Mouse (Mus musculus) liver, embryonic 16.5 days (tissue): ENCODE data around the gene Agbl4. TPM values are rescaled to one million over a fixed set of nuclear protein-coding genes. Genes with fewer than 3 reads are reported as not detected.

Experiments
- ATAC-seq: fragments of 200-750 bp; cut with Nextera tagmentation; 2 replicates; pipeline ENCODE4 v1.8.0; 2017; ENCODE audit warnings: low read depth, mild to moderate bottlenecking, moderate number of reproducible peaks, moderate library complexity
- H3K27ac ChIP-seq: fragments of 300-500 bp; sonication (generic); 2 replicates; pipeline ENCODE4 v1.5.1; 2014; ENCODE audit warnings: mild to moderate bottlenecking, low read length
- H3K27me3 ChIP-seq: fragments of 300-500 bp; sonication (generic); 2 replicates; pipeline ENCODE4 v1.6.1; 2014; ENCODE audit warnings: low read depth, low read length, mixed read lengths; ENCODE audit not compliant: control insufficient read depth, insufficient read depth
- H3K36me3 ChIP-seq: fragments of 300-500 bp; sonication (generic); 2 replicates; pipeline ENCODE4 v1.6.1; 2014; ENCODE audit warnings: mild to moderate bottlenecking; ENCODE audit not compliant: control insufficient read depth, insufficient read depth
- H3K4me1 ChIP-seq: fragments of 300-500 bp; sonication (generic); 2 replicates; pipeline ENCODE4 v1.6.1; 2014; ENCODE audit warnings: low read depth, low read length, mixed read lengths; ENCODE audit not compliant: control insufficient read depth
- H3K4me2 ChIP-seq: fragments of 300-500 bp; sonication (generic); 2 replicates; pipeline ENCODE4 v1.6.1; 2014; ENCODE audit warnings: low read depth, low read length, mixed read lengths
- H3K4me3 ChIP-seq: fragments of 300-500 bp; sonication (generic); 2 replicates; pipeline ENCODE4 v1.5.1; 2014; ENCODE audit warnings: low read depth, mild to moderate bottlenecking, low read length
- H3K9ac ChIP-seq: fragments of 300-500 bp; sonication (generic); 2 replicates; pipeline ENCODE4 v1.6.1; 2014; ENCODE audit warnings: low read depth, low read length
- H3K9me3 ChIP-seq: fragments of 300-500 bp; sonication (generic); replicated peaks from 2 replicates; pipeline ENCODE4 v1.6.1; 2016; ENCODE audit warnings: low read length; ENCODE audit not compliant: control insufficient read depth
- WGBS: fragments of 180-500 bp; shearing (Covaris S2); extraction: QIAGEN DNeasy Blood & Tissue Kit; methylation state at CpG from one replicate; pipeline ENCODE4 v1.1.7; 2014; ENCODE audit not compliant: insufficient replicate concordance; 5-methylcytosine and 5-hydroxymethylcytosine counted together
- polyA plus RNA-seq: library from polyadenylated mRNA; unstranded; fragments of >200 nt; fragmentation: Nextera tagmentation; extraction: Ambion mirVana; gene quantifications from 2 replicates; pipeline ENCODE4 v1.2.1, GENCODE M21; 2015

Agbl4 gene
- polyA plus RNA-seq, 1 experiment from 2014 or later = not detected

DNA sequence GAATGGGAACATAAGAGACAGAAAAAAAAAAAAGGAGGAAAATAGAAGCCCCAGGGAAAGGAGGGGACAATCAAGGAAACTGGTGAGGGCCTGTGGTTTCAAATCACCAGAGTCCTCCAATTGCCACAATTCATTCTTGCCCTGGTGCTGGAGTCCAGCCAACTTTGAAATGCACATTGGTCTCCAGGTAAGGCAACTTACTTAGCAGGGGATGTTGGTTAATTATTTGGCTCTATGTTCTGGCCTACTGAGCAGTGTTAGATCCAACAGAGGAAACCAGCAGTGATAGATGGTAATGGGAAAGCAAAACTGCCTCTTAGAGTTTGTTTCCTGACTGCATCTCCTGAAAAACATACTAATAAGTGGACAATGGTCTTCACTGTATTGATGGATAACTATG is 979.7 kb downstream of the Agbl4 start:
- no peak overlapping the region for H3K4me3 ChIP-seq
- no peak overlapping the region for H3K4me2 ChIP-seq
- H3K9me3 ChIP-seq = no peaks in the 10 kb centered on the region
- ATAC-seq = no peak
- no peaks in the 10 kb centered on the region for H3K4me1 ChIP-seq
- H3K9ac ChIP-seq = no peak overlapping the region
- no peak overlapping the region for H3K27ac ChIP-seq
- H3K27me3 ChIP-seq = no peaks in the 10 kb centered on the region
- no peaks in the 10 kb centered on the region for H3K36me3 ChIP-seq

DNA sequence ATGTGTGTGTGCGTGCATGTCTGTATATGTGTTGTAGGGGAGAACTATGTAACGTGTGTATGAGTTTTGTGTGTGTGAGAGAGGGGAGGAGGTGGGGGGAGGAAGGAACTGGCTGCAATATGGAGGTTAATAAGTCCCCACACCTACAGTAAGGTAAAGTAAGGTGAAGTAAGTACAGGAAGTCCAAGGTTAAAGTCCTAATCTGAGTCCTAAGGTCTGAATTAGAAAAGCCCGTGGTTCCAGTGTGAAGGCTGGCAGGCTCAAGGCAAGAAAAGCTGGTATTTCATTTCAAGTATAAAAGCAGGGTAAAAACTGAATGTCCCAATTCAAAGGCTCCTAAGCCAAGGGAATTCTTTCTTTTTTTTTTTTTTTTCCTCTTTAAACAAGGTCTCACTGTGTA is 980.6 kb downstream of the Agbl4 start:
- Histone ChIP-seq H3K9me3 (no peaks in the 10 kb centered on the region), H3K4me3 (no peak overlapping the region), H3K9ac (no peak overlapping the region), H3K4me2 (no peak overlapping the region), H3K4me1 (no peaks in the 10 kb centered on the region), H3K36me3 (no peaks in the 10 kb centered on the region), H3K27me3 (no peaks in the 10 kb centered on the region), H3K27ac (no peak overlapping the region)
- 73% methylated on average over 3 of the region's 3 CpGs for WGBS
- no peak for ATAC-seq

DNA sequence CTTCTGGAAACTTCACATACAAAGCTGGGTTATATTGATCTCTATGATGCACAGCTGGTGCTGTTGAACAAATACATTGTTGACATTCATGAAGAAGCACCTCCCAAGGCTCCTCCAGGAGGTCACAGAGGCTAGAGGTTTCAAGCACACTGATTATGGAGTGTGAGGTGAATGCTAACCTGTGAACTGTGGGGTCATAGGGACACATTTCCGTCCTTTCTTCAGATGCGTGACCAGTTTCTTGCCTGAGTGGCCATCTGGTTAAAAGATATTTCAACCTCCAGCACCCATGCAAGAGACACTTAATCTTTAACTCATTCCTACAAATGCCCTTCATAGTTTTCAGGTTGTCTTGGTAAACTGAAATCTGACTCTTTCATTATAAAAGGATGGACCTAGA is 985.6 kb downstream of the Agbl4 start:
- 74% methylated on average over 2 of the region's 2 CpGs for WGBS
- Histone ChIP-seq H3K36me3 (no peaks in the 10 kb centered on the region), H3K9ac (no peak overlapping the region), H3K4me1 (no peaks in the 10 kb centered on the region), H3K9me3 (no peaks in the 10 kb centered on the region), H3K4me3 (no peak overlapping the region), H3K4me2 (no peak overlapping the region), H3K27me3 (no peaks in the 10 kb centered on the region), H3K27ac (no peak overlapping the region)
- no peak for ATAC-seq

DNA sequence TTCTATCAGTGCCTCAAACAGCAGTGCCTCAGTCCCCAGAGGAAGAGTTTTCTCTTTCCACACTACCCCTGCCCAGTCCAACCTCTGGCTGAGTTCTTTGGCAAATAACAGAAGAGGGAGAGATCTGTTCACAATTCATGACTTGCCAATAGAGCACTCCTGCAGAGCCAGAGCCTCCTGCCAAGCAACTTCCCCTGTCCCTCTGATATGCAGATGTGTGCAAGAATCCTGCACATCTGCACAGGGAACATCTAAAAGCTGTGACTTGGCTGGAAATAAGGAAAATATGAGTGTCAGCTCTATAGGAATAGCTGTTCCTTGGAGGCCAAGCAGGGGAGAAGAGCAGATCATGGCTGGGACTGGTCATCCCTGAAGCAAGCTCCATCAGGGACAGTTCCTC is 993.3 kb downstream of the Agbl4 start:
- H3K4me3 ChIP-seq = no peak overlapping the region
- H3K9me3 ChIP-seq = no peaks in the 10 kb centered on the region
- no peak for ATAC-seq
- no peaks in the 10 kb centered on the region for H3K27me3 ChIP-seq
- H3K36me3 ChIP-seq = no peaks in the 10 kb centered on the region
- no peak overlapping the region for H3K9ac ChIP-seq
- no peak overlapping the region for H3K4me2 ChIP-seq
- no peak overlapping the region for H3K27ac ChIP-seq
- no peaks in the 10 kb centered on the region for H3K4me1 ChIP-seq

DNA sequence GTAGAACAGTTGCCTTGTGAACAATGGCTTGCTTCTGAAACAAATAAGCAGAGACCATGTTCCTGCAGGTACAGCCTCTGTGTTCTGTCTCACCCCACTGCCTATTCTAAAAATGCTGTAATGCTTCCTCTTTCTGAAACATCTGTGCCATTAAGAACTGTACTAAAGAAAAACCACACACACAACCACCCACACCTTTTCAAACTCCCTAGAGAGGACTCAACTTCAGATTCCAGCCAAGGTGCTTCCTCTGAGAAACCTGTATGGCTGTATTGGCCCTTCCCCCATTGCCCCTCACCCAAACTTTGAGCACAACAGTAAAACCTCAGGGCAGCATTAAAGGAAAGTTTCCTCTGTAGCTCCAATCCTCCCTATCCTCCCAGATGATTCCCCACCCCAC is 1002.3 kb downstream of the Agbl4 start:
- no peak for ATAC-seq
- H3K4me2 ChIP-seq = no peak overlapping the region
- no peak overlapping the region for H3K4me3 ChIP-seq
- H3K9me3 ChIP-seq = no peaks in the 10 kb centered on the region
- H3K27ac ChIP-seq = no peak overlapping the region
- no peak overlapping the region for H3K9ac ChIP-seq
- no peaks in the 10 kb centered on the region for H3K27me3 ChIP-seq
- H3K4me1 ChIP-seq = no peaks in the 10 kb centered on the region
- H3K36me3 ChIP-seq = no peaks in the 10 kb centered on the region

DNA sequence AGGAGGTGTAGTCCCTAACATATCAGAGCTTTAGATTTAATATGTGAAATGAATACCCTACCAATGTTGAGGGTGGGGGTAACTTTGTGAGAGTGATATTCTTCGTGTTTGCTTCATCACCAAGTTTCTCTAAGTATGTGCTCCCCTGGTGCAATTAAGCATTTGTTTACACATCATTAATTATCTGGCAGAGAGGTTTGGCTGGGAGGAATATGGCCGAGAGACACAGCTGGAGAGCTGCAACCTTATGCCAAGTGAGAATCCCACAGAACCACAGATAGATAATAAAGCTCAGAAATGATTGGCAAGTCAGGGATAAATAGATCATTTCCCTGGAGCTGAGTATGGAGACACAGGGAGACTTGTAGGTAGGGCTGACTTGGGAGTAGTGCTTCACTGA is 1003.2 kb downstream of the Agbl4 start:
- no peaks in the 10 kb centered on the region for H3K36me3 ChIP-seq
- H3K4me1 ChIP-seq = no peaks in the 10 kb centered on the region
- no peaks in the 10 kb centered on the region for H3K27me3 ChIP-seq
- WGBS = 40% methylated on average over 2 of the region's 2 CpGs
- H3K9ac ChIP-seq = no peak overlapping the region
- no peak overlapping the region for H3K4me3 ChIP-seq
- ATAC-seq = no peak
- H3K27ac ChIP-seq = no peak overlapping the region
- H3K9me3 ChIP-seq = no peaks in the 10 kb centered on the region
- no peak overlapping the region for H3K4me2 ChIP-seq

DNA sequence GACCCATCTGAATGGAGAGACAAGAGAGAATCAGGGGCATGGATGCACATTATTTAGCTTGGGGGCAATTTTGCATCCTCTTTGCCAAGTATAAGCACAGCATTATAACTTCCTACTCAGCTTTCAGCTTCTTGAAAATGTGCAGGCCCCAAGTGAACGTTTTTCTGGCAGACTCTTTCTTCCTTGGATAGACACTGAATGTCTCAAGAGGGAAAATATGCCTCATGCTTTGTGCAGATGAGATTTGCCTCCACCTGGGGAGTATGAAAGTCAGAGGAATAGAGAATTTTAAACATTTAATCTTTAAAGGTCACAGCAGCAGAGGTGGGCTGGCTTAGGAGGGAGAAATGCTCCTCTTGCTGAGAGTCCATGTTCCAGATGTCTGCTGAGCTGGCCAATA is 1005.8 kb downstream of the Agbl4 start:
- no peak overlapping the region for H3K27ac ChIP-seq
- H3K4me2 ChIP-seq = no peak overlapping the region
- no peak overlapping the region for H3K9ac ChIP-seq
- H3K36me3 ChIP-seq = no peaks in the 10 kb centered on the region
- WGBS = 23% methylated on average over 1 of the region's 1 CpGs
- no peaks in the 10 kb centered on the region for H3K9me3 ChIP-seq
- H3K27me3 ChIP-seq = no peaks in the 10 kb centered on the region
- no peak for ATAC-seq
- no peaks in the 10 kb centered on the region for H3K4me1 ChIP-seq
- H3K4me3 ChIP-seq = no peak overlapping the region

DNA sequence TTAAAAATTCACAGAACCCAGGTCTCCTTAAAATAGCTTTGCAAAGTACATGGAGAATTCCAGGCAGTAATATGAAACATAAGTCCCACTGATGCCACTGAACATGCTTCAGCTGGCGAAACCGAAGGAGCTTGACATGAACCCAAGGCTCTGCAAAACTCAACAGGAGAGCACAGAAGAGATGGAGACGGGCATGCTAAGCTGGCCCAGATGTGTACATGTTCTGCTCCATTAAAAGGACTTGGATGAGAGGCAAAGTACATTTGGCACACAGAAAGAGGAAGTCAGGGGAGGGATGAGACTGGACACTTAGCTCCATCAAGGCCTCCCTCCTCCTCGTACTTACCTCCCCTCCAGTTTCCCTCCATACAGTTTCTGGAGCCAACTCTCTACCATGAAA is 1013.3 kb downstream of the Agbl4 start:
- H3K27me3 ChIP-seq = peaks cover 17% of the 10 kb centered on the region
- no peak for ATAC-seq
- H3K27ac ChIP-seq = no peak overlapping the region
- no peaks in the 10 kb centered on the region for H3K36me3 ChIP-seq
- no peak overlapping the region for H3K9ac ChIP-seq
- no peak overlapping the region for H3K4me2 ChIP-seq
- H3K9me3 ChIP-seq = no peaks in the 10 kb centered on the region
- no peak overlapping the region for H3K4me3 ChIP-seq
- WGBS = 53% methylated on average over 4 of the region's 4 CpGs
- no peaks in the 10 kb centered on the region for H3K4me1 ChIP-seq

DNA sequence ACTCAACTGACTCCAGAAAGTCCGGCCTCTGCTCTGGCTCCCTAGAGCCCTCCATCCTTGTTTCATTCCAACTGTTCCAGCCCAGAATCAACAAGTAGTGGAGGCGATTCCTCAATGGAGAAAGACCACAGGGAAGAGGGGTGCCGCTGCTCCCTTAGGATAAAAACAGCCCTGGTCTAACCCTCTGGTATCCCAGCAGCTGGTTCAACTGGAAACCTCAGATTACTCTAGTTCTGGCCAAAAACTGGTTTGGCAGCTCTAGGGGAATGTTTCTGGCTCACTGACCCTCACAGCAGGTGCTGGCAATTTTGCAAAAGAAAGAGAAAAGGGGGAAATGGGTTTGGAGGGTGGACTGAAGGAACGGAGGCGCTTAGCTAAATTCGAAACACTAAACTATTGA is 1016.9 kb downstream of the Agbl4 start:
- no peak overlapping the region for H3K27ac ChIP-seq
- H3K4me3 ChIP-seq = peak overlapping the region; percentile 61
- 4% methylated on average over 6 of the region's 6 CpGs for WGBS
- ATAC-seq = no peak
- H3K4me1 ChIP-seq = no peaks in the 10 kb centered on the region
- no peak overlapping the region for H3K9ac ChIP-seq
- no peaks in the 10 kb centered on the region for H3K9me3 ChIP-seq
- H3K4me2 ChIP-seq = peak overlapping the region; percentile 62
- H3K36me3 ChIP-seq = no peaks in the 10 kb centered on the region
- H3K27me3 ChIP-seq = peaks cover 19% of the 10 kb centered on the region
